Mouse (Mus musculus) v-Abl transformed pro-B cells (cell line): Measurements from ENCODE around the gene Krtap13.
"Not testable (repeated sequence)": the region's sequence is repeated elsewhere in the genome, so short reads cannot be mapped to it uniquely, and the experiment has no call there.

Source experiments
- in situ Hi-C, 2 experiments: fragments of 400-800 bp; cut with MboI; formaldehyde crosslinking; loops; one replicate each; pipeline ENCODE4 v1.15.1; 2025; ENCODE audit not compliant: unreplicated experiment in 2 of 2

The Krtap13 gene

GRCm38 (mm10) chr16:88751535-88751934 is at the start of gene Krtap13:
Krtap13 (minus strand) TSS chr16:88751635.
- in situ Hi-C loops = not testable (repeated sequence)

GRCm38 (mm10) chr16:88786786-88787185 is 35.4 kb upstream of the Krtap13 start:
- in situ Hi-C loops = no loop called here

GRCm38 (mm10) chr16:88777596-88777995 is 26.2 kb upstream of the Krtap13 start, which contains the start of gene Gm5965:
Gm5965 (plus strand) TSS chr16:88777896.
- in situ Hi-C loops = no loop called here

- in situ Hi-C loops = no loop called here
Observed at GRCm38 (mm10) chr16:88774106-88774505, 22.7 kb upstream of the Krtap13 start, which contains the start of gene 2310057N15Rik. 2310057N15Rik (minus strand) TSS chr16:88774206.

GRCm38 (mm10) chr16:88758547-88758946 is 7.1 kb upstream of the Krtap13 start, which contains the start of gene 2310034C09Rik:
2310034C09Rik (plus strand) TSS chr16:88758847.
- in situ Hi-C loops = not testable (repeated sequence)

- in situ Hi-C loops = no loop called here
Observed at GRCm38 (mm10) chr16:88747943-88748342, 3.5 kb downstream of the Krtap13 start.

GRCm38 (mm10) chr16:88744750-88745340 is 6.6 kb downstream of the Krtap13 start:
- in situ Hi-C loops = no loop called here

- in situ Hi-C loops = no loop called here
Observed at GRCm38 (mm10) chr16:88735391-88735790, 16.0 kb downstream of the Krtap13 start.

- in situ Hi-C loops = no loop called here
Observed at GRCm38 (mm10) chr16:88728812-88729275, 22.6 kb downstream of the Krtap13 start, which contains the start of gene Krtap13-1. Krtap13-1 (plus strand) TSS chr16:88728862.

GRCm38 (mm10) chr16:88720031-88720430 is 31.4 kb downstream of the Krtap13 start:
- in situ Hi-C loops = no loop called here

GRCm38 (mm10) chr16:88716549-88716948 is 34.9 kb downstream of the Krtap13 start:
- in situ Hi-C loops = no loop called here

GRCm38 (mm10) chr16:88711245-88711644 is 40.2 kb downstream of the Krtap13 start:
- in situ Hi-C loops = no loop called here

- in situ Hi-C loops = no loop called here
Observed at GRCm38 (mm10) chr16:88710757-88711156, 40.7 kb downstream of the Krtap13 start.

GRCm38 (mm10) chr16:88707496-88708012 is 43.9 kb downstream of the Krtap13 start, which contains the start of gene 2310061N02Rik:
2310061N02Rik (minus strand) TSS chr16:88707962.
- in situ Hi-C loops = no loop called here

GRCm38 (mm10) chr16:88701072-88701864 is 50.2 kb downstream of the Krtap13 start:
- in situ Hi-C loops = no loop called here
